Comparison of ENCODE assay signal across 11 mouse cellular contexts in the genomic region with DNA sequence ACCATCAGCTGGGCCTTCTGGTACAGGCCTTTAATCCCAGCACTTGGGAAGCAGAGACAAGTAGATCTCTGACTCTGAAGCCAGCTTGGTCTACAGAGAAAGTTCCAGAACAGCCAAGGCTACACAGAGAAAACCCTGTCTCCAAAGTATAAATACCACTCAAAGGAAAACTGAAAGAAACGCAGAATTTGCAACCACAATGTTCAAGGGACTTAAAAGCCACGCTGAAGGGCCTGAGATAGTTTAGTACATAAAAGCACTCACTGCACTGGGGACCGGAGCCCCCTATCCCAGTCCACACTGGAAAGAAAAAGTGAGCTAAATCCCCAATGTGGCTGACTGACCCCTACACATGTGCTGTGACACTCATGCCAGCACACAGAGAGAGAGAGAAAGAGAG.
"Had no signal": no experiment of that assay in that cellular context is flagged by ENCODE, and none has a peak within 500 bp of the region (broad histone marks: within the 10 kb centered on the region; RNA-seq: fewer than 3 reads in every experiment).

No protein-coding gene starts in this region.

- H3K27ac ChIP-seq: kidney, embryonic 15.5 days; limb, embryonic 12.5 days; liver, embryonic 13.5 days; lung, embryonic 15.5 days; midbrain, embryonic 13.5 days; neural tube, embryonic 12.5 days; stomach, postnatal 0 days had no signal

- H3K27me3 ChIP-seq: lung, embryonic 15.5 days had no signal

- ATAC-seq: liver, postnatal 0 days; midbrain, embryonic 13.5 days had no signal

- DNase-seq: kidney, postnatal 14 days; liver; liver, embryonic 13.5 days; liver, postnatal 0 days; thymus, postnatal 36 days had no signal

- H3K4me3 ChIP-seq: kidney, embryonic 15.5 days; limb, embryonic 12.5 days; liver, embryonic 13.5 days; lung, embryonic 15.5 days; midbrain, embryonic 13.5 days; neural tube, embryonic 12.5 days had no signal

- H3K36me3 ChIP-seq: kidney, embryonic 15.5 days; limb, embryonic 12.5 days; liver, embryonic 13.5 days; lung, embryonic 15.5 days; midbrain, embryonic 13.5 days; neural tube, embryonic 12.5 days had no signal
